Mouse (Mus musculus) thymus, postnatal 36 days (tissue): ENCODE measurements around the gene Rad51c.

ENCODE experiments used
- DNase-seq, 2 experiments: peaks; one replicate each; pipeline ENCODE4 v3.0.0; 2022; ENCODE audit warnings: mixed read lengths in 2 of 2

The Rad51c gene

DNA sequence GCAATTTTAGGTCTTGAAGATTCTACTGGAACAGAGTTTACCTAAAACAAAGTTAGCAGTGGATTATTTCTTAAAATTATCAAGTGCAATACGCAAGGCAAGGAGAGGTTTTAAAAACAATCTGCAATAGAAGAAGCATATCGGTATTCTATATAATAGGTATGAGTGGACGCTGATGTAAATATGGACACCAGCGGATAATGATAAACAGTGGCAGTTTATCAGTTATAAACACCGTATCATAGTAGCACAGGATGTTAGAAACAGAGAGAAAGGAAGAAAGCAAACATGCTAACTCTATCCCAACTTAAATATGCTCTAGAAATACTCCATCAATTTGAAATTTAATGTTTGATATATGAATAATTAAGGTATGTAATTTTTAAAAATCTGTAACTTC, 39.6 kb downstream of the Rad51c start:
- DNase-seq, result no peak

DNA sequence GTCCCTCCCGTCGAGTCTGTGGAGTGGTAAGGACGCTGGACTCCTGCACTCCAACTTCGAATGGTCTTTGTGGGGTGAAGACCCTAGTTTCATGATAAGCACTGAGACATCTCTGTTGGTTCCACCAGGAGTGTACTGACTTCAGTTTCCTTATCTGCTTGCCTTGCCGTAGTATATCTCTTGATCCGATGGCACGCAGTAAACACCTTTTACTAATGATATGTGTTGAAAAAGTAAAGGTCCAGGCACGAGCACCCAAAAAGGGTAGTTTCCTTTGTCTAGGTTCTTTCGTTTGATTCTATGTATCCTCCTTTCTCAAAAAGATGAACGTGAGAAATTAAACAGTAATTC, 45.5 kb downstream of the Rad51c start:
- no peak for DNase-seq

DNA sequence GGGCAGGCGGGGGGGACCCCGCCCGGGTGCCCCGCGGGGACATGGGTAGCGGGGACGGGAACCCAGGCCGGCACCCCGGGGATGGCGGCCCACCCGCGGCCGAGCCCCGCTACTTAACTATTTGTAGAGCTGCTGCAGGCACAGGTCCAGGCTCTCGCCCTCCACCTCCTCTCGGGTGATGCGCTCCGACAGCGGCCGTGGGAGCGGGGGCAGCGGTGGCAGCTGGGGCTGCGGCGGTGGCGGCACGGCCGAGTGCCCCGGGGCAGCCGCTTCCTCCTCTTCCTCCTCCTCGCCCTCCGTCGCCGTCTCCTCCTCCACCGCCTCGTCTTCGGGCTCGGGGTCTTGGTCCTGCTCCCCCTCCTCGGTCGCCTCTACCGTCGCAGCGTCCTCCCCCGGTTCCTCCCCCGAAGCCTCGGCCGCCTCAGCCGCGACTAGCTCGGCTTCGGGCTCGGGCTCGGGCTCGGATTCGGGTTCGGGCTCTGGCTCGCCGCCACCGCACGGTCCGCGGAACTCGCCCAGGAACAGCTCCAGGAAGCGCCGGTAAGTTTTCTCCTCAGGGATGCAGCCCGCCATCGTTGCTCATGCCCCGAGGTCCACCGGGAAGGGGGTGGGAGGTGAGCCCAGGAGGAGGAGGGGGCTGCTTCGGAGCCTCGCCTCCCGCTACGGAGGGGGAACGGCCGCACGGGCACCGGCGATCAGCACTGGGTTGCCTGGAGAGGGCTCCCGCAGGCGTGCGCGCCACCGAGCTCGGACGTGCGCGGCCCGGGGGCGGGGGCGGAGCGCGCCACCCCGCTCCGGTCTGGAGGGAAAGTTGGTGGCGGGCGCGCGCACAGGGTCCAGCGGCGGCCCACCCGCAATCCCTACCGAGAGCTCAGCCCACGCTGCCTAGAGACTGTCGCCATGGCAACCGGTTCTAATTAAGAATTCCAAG, 46.2 kb downstream of the Rad51c start, which contains the start of gene Ppm1e:
TSS of gene Ppm1e (minus strand) at position 693 of the 931 bp plus-strand sequence.
- DNase-seq, result peak; percentile 80 to 87

GRCm38 (mm10) chr11:87357317-87358300, 47.1 kb downstream of the Rad51c start:
- DNase-seq, result peak in 1 of 2 experiments; percentile 21

DNA sequence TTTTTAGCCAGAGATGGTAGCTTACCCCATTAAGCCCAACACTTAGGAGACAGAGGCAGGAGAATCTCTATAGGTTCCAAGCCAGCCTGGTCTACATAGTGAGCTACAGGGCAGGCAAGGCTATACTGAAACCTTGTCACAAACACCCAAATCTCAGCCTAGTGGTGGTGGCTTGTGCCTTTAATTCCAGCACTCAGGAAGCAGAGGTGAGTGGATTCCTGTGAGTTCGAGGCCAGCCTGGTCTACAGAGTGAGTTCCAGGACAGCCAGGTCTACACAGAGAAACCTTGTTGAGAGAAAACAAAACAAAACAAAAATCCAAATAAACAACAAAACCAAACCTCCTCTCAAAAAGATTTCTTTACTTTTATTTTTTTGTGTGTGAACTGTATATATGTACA, 49.9 kb downstream of the Rad51c start:
- no peak for DNase-seq

DNA sequence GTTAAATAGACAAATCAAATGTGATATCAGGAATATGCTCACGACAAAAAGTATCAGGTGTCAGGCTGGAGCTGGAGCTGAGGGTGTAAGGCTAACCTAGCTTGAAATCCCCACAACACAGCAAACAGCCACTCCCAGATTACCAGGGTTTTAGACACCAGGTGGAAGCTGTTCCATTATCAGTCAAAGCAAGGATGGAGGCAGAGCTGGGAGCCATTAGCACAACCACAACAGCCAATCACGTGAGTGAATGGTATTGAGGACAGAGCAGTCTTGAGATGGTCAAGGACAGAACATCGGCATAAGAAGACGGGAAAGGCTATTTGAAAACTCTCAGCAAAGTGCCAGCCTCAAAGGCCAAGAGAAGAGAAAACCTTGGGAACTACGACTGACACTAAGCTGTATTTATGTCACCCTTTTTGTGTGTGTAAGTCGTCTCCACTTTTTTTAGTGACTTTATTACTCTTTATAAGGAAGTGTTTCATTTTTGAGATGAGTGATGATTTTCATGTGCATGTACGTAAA, 51.0 kb downstream of the Rad51c start:
- DNase-seq, result no peak
